Mouse (Mus musculus) embryonic facial prominence, embryonic 15.5 days (tissue): ENCODE results near the gene Sptb. TPM values are rescaled to one million over a fixed set of nuclear protein-coding genes. Genes with fewer than 3 reads are reported as not detected.

Source experiments
- ATAC-seq: fragments of 200-750 bp; cut with Nextera tagmentation; 2 replicates; pipeline ENCODE4 v1.8.0; 2017; ENCODE audit warnings: low read depth, moderate TSS enrichment; ENCODE audit not compliant: insufficient number of reproducible peaks, low FRiP score, low TSS enrichment
- H3K27ac ChIP-seq: fragments of 300-500 bp; sonication (generic); replicated peaks from 2 replicates; pipeline ENCODE4 v1.5.1; 2015; ENCODE audit warnings: mild to moderate bottlenecking, inconsistent platforms
- H3K27me3 ChIP-seq: fragments of 300-500 bp; sonication (generic); 2 replicates; pipeline ENCODE4 v1.6.1; 2015; ENCODE audit warnings: inconsistent platforms
- H3K36me3 ChIP-seq: fragments of 300-500 bp; sonication (generic); 2 replicates; pipeline ENCODE4 v1.6.1; 2015; ENCODE audit warnings: mild to moderate bottlenecking, inconsistent platforms
- H3K4me1 ChIP-seq: fragments of 300-500 bp; sonication (generic); 2 replicates; pipeline ENCODE4 v1.6.1; 2015; ENCODE audit warnings: inconsistent platforms
- H3K4me2 ChIP-seq: fragments of 300-500 bp; sonication (generic); replicated peaks from 2 replicates; pipeline ENCODE4 v1.6.1; 2015; ENCODE audit warnings: mild to moderate bottlenecking, inconsistent platforms
- H3K4me3 ChIP-seq: fragments of 300-500 bp; sonication (generic); replicated peaks from 2 replicates; pipeline ENCODE4 v1.5.1; 2015; ENCODE audit warnings: mild to moderate bottlenecking, inconsistent platforms
- H3K9ac ChIP-seq: fragments of 300-500 bp; sonication (generic); 2 replicates; pipeline ENCODE4 v1.6.1; 2015; ENCODE audit warnings: inconsistent platforms
- H3K9me3 ChIP-seq: fragments of 300-500 bp; sonication (generic); replicated peaks from 2 replicates; pipeline ENCODE4 v1.6.1; 2016; ENCODE audit warnings: inconsistent platforms
- WGBS: fragments of 180-500 bp; shearing (Covaris S2); methylation state at CpG from one replicate; pipeline ENCODE4 v1.1.7; 2015; 5-methylcytosine and 5-hydroxymethylcytosine counted together
- polyA plus RNA-seq: library from polyadenylated mRNA; unstranded; fragments of >200 nt; fragmentation: Nextera tagmentation; extraction: Ambion mirVana; gene quantifications from 2 replicates; pipeline ENCODE4 v1.2.1, GENCODE M21; 2015

Gene Sptb
- polyA plus RNA-seq, 1 experiment from 2014 or later, result 0.76 TPM

GRCm38 (mm10) chr12:76672008-76672407, 38.3 kb downstream of the Sptb start:
- no peak for ATAC-seq

GRCm38 (mm10) chr12:76670533-76671086, 39.7 kb downstream of the Sptb start:
- Histone ChIP-seq H3K4me2 (no peak overlapping the region), H3K9ac (no peak overlapping the region), H3K27ac (no peak overlapping the region), H3K27me3 (no peaks in the 10 kb centered on the region), H3K4me3 (no peak overlapping the region), H3K9me3 (no peaks in the 10 kb centered on the region), H3K36me3 (no peaks in the 10 kb centered on the region), H3K4me1 (peaks cover 9% of the 10 kb centered on the region; the same call in 1 of the 2 replicates)
- 44% methylated on average over 13 of the region's 13 CpGs for WGBS
- no peak for ATAC-seq

More at GRCm38 (mm10) chr12:76672008-76672407, 38.3 kb downstream of the Sptb start:
- Histone ChIP-seq H3K27ac (no peak overlapping the region), H3K4me3 (no peak overlapping the region), H3K36me3 (no peaks in the 10 kb centered on the region), H3K4me2 (no peak overlapping the region), H3K9ac (no peak overlapping the region), H3K4me1 (peaks cover 9% of the 10 kb centered on the region; the same call in 1 of the 2 replicates), H3K27me3 (no peaks in the 10 kb centered on the region), H3K9me3 (no peaks in the 10 kb centered on the region)
- 79% methylated on average over 8 of the region's 8 CpGs for WGBS

- Histone ChIP-seq H3K27me3 (no peaks in the 10 kb centered on the region), H3K9ac (no peak overlapping the region), H3K4me3 (no peak overlapping the region), H3K27ac (no peak overlapping the region), H3K4me1 (peaks cover 9% of the 10 kb centered on the region; the same call in 1 of the 2 replicates), H3K36me3 (no peaks in the 10 kb centered on the region), H3K9me3 (no peaks in the 10 kb centered on the region), H3K4me2 (no peak overlapping the region)
- ATAC-seq, result no peak
- WGBS, result 18% methylated on average over 5 of the region's 5 CpGs
Measured at GRCm38 (mm10) chr12:76669956-76670530, 40.3 kb downstream of the Sptb start.

- no peaks in the 10 kb centered on the region for H3K9me3 ChIP-seq
- H3K27ac ChIP-seq, result no peak overlapping the region
- WGBS, result 76% methylated on average over 7 of the region's 7 CpGs
- H3K4me1 ChIP-seq, result peaks cover 9% of the 10 kb centered on the region; the same call in 1 of the 2 replicates
- H3K27me3 ChIP-seq, result no peaks in the 10 kb centered on the region
- H3K36me3 ChIP-seq, result no peaks in the 10 kb centered on the region
- no peak overlapping the region for H3K4me2 ChIP-seq
- H3K9ac ChIP-seq, result no peak overlapping the region
- no peak for ATAC-seq
- no peak overlapping the region for H3K4me3 ChIP-seq
Measured at GRCm38 (mm10) chr12:76668654-76669419, 41.5 kb downstream of the Sptb start.

- H3K9me3 ChIP-seq, result no peaks in the 10 kb centered on the region
Measured at GRCm38 (mm10) chr12:76651788-76652345, 58.5 kb downstream of the Sptb start.

GRCm38 (mm10) chr12:76649708-76650687, 60.3 kb downstream of the Sptb start:
- Histone ChIP-seq H3K9me3 (no peaks in the 10 kb centered on the region), H3K4me2 (no peak overlapping the region), H3K27ac (no peak overlapping the region), H3K4me1 (no peaks in the 10 kb centered on the region), H3K27me3 (no peaks in the 10 kb centered on the region), H3K36me3 (no peaks in the 10 kb centered on the region), H3K4me3 (no peak overlapping the region), H3K9ac (no peak overlapping the region)
- ATAC-seq, result no peak
- 42% methylated on average over 16 of the region's 16 CpGs for WGBS

More at GRCm38 (mm10) chr12:76651788-76652345, 58.5 kb downstream of the Sptb start:
- Histone ChIP-seq H3K4me1 (no peaks in the 10 kb centered on the region), H3K27me3 (no peaks in the 10 kb centered on the region), H3K9ac (no peak overlapping the region), H3K27ac (no peak overlapping the region), H3K4me3 (no peak overlapping the region), H3K36me3 (no peaks in the 10 kb centered on the region), H3K4me2 (no peak overlapping the region)
- no peak for ATAC-seq
- 81% methylated on average over 6 of the region's 6 CpGs for WGBS

- Histone ChIP-seq H3K27ac (no peak overlapping the region), H3K27me3 (no peaks in the 10 kb centered on the region), H3K9ac (no peak overlapping the region), H3K4me3 (no peak overlapping the region), H3K4me2 (no peak overlapping the region), H3K4me1 (0 out of 2 replicates have a peak, but pooled peaks cover 3% of the 10 kb centered on the region), H3K9me3 (no peaks in the 10 kb centered on the region), H3K36me3 (no peaks in the 10 kb centered on the region)
- no peak for ATAC-seq
- WGBS, result 47% methylated on average over 23 of the region's 23 CpGs
Measured at GRCm38 (mm10) chr12:76645222-76646110, 64.9 kb downstream of the Sptb start.

GRCm38 (mm10) chr12:76643679-76644078, 66.7 kb downstream of the Sptb start:
- H3K36me3 ChIP-seq, result no peaks in the 10 kb centered on the region
- H3K4me2 ChIP-seq, result no peak overlapping the region
- H3K27ac ChIP-seq, result no peak overlapping the region
- no peak overlapping the region for H3K4me3 ChIP-seq
- no peaks in the 10 kb centered on the region for H3K27me3 ChIP-seq
- H3K4me1 ChIP-seq, result 0 out of 2 replicates have a peak, but pooled peaks cover 3% of the 10 kb centered on the region
- no peak for ATAC-seq
- WGBS, result 54% methylated on average over 8 of the region's 8 CpGs
- no peaks in the 10 kb centered on the region for H3K9me3 ChIP-seq
- H3K9ac ChIP-seq, result no peak overlapping the region

- Histone ChIP-seq H3K4me1 (0 out of 2 replicates have a peak, but pooled peaks cover 3% of the 10 kb centered on the region), H3K36me3 (no peaks in the 10 kb centered on the region), H3K4me2 (no peak overlapping the region), H3K4me3 (no peak overlapping the region), H3K9me3 (no peaks in the 10 kb centered on the region), H3K27me3 (no peaks in the 10 kb centered on the region), H3K27ac (no peak overlapping the region), H3K9ac (no peak overlapping the region)
- ATAC-seq, result no peak
- WGBS, result 91% methylated on average over 4 of the region's 4 CpGs
Measured at GRCm38 (mm10) chr12:76642616-76643015, 67.7 kb downstream of the Sptb start.

GRCm38 (mm10) chr12:76640620-76641019, 69.7 kb downstream of the Sptb start:
- no peak for ATAC-seq
- Histone ChIP-seq H3K9ac (no peak overlapping the region), H3K4me2 (no peak overlapping the region), H3K4me3 (no peak overlapping the region), H3K9me3 (no peaks in the 10 kb centered on the region), H3K36me3 (no peaks in the 10 kb centered on the region), H3K27ac (no peak overlapping the region), H3K27me3 (no peaks in the 10 kb centered on the region), H3K4me1 (0 out of 2 replicates have a peak, but pooled peaks cover 3% of the 10 kb centered on the region)
- 19% methylated on average over 8 of the region's 8 CpGs for WGBS
